Mouse (Mus musculus) thymus, adult 2 months (tissue): ENCODE data around the gene Ganc.

Experiments
- CTCF ChIP-seq: fragments of 200-500 bp; IDR thresholded peaks from 2 replicates; pipeline ENCODE4 v1.5.1; 2012; ENCODE audit warnings: mild to moderate bottlenecking, control low read depth, low read length, moderate library complexity, borderline replicate concordance; ENCODE audit not compliant: control insufficient read depth, poor library complexity, insufficient read depth; ENCODE audit errors: extremely low read depth
- POLR2A ChIP-seq: fragments of 200-500 bp; IDR thresholded peaks from 2 replicates; pipeline ENCODE4 v1.6.1; 2012; ENCODE audit warnings: mild to moderate bottlenecking, low read length, control low read depth, moderate library complexity; ENCODE audit not compliant: control insufficient read depth, poor library complexity, insufficient read depth; ENCODE audit errors: extremely low read depth

DNA sequence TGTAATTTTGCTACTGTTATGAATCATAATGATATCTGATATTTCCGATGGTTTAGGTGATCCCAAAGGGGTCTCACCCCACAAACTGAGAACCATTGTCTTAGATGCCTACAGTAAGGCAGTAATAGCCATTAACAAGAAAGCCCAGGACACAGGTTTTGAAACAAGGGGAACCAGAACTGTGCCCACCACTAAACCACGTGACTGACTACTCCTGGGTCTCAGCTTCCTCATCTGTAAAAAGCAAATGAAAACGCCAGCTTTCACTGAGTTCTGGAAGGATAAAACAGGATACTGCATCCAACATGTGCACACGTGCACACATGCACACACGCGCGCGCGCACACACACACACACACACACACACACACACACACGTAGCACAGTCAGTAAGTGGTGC lies 66.0 kb downstream of the Ganc start:
- TF ChIP-seq CTCF (no peak), POLR2A (no peak)
